Mouse (Mus musculus) adrenal gland, adult 18-20 months (tissue): ENCODE results near the gene Heg1. TPM values are rescaled to one million over a fixed set of nuclear protein-coding genes. Genes with fewer than 3 reads are reported as not detected.

ENCODE experiments used
- DNase-seq, 2 experiments: peaks; one replicate each; pipeline ENCODE4 v3.0.0; 2021 to 2022; ENCODE audit warnings: low spot score in 2 of 2
- total RNA-seq, 2 experiments: library from RNA; stranded (reverse); gene quantifications; 1 replicate in 1 of 2; 2 replicates in 1 of 2; pipeline ENCODE4 v1.2.3; 2021

Heg1 gene
- total RNA-seq, 2 experiments from 2014 or later, result 41.2 to 56.9 TPM

DNA sequence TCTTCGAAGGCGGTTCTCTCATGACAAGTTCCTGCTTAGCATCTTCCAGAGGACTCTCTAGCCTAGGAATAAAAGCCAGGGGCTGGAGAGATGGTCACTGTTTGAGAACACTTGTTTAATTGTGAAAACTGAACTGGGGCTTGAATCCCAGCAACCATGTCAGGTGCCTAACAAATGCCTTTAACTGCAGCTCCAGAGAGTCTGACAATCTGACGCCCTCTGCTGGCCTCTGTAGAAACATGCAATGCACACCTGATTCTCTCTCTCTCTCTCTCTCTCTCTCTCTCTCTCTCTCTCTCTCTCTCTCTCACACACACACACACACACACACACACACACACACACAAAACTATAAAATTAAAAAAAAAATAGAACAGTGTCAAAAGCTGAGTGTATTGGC is 125.8 kb downstream of the Heg1 start:
- DNase-seq, result no peak

DNA sequence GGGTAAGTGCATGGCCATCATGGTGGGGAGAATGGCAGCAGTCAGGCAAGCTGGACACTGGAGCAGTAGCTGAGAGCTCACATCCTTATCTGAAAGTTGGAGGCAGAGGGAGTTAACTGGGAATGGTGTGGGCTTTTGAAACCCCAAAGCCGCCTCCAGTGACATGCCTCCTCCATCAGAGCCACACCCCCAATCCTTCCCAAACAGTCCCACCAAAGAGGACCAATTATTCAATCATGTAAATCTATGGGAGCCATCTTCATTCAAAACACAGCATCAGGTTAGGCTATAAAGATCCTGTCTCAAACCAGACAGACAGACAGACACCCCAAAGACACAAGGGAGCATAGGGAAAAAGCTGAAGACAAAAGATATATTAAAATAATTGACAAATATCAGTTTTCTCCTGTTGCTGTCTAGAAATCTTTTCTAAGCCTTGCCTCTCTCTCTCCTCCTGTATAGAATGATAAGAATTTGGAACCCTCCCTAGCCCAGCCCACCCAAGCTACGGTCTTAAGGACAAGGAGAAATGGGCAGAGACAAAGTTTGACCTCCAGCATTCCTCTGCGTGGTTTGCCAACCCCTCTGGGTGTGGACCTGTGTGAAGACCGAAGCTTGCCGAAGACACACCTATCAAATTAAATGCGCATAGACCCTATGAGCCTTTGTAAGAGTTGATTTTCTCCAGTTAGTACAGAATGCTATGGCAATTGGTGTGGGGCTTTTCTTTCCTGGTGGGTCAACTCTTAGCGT is 134.4 kb downstream of the Heg1 start:
- DNase-seq, result no peak

DNA sequence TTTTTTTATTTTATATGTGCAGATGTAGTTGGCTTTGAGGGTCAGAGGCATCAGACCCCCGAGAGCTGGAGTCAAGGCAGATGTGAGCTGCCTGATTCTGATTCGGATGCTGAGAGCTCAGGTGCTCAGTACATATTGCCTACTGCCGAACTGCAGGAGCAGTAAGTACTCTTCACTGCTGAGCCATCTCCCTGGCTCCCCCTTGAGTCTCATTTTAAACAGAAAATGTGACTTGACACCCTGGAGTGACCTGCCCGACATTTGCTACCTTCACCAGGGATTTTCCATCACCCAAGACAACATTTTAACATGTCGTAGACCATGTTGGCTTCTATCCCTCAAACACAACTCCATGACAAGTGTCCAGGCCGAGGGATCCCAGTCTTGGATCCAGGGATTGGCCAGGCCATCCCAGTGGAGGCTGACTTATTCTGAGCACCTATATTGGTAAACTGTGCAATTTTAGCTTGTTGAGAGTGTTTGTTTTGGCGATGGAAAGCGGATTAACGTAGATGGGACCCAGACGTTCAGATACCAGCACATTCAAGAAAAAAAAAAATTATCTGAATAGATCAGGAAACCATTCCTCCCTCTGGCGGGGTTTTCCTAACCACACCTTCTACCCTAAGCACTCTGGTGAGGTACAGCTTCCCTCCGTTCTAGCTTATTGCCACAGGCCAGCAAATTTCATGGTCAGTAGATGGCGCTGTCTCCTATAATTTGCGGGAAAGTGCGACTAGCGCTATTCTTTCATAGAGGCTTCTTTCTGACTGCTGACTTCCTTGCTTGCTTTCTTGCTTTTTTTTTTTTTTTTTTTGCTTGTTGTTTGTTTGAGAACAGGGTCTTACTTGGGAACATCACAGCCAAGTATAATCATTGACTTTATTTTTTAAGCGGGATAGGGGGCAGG is 136.4 kb downstream of the Heg1 start:
- peak; percentile 88 to 90 for DNase-seq

Other genes starting within 250 kb of the Heg1 start
- gene Slc12a8, start 167.0 kb upstream of the Heg1 start, total RNA-seq, result under 1 TPM; 0.29 to 0.43 TPM
- not detected for gene Muc13, start 109.7 kb downstream of the Heg1 start, total RNA-seq
- gene Itgb5, start 145.3 kb downstream of the Heg1 start, total RNA-seq, result 100 to 1,000 TPM; 146 to 187 TPM